Mouse (Mus musculus) intestine, postnatal 0 days (tissue): ENCODE data around the gene Ankmy1. TPM values are rescaled to one million over a fixed set of nuclear protein-coding genes. Genes with fewer than 3 reads are reported as not detected.
A peak's percentile ranks its signal among the peaks of the same experiment; 100 is the strongest.

Experiments used
- ATAC-seq: fragments of 200-750 bp; cut with Nextera tagmentation; 2 replicates; pipeline ENCODE4 v1.8.0; 2017; ENCODE audit warnings: mild to moderate bottlenecking, moderate TSS enrichment, moderate library complexity
- H3K27ac ChIP-seq: fragments of 300-500 bp; sonication (generic); 2 replicates; pipeline ENCODE4 v1.5.1; 2014; ENCODE audit warnings: mild to moderate bottlenecking, low read depth, low read length, moderate library complexity
- H3K27me3 ChIP-seq: fragments of 300-500 bp; sonication (generic); replicated peaks from 2 replicates; pipeline ENCODE4 v1.6.1; 2014; ENCODE audit warnings: low read length, mixed read lengths; ENCODE audit not compliant: control insufficient read depth, insufficient read depth
- H3K36me3 ChIP-seq: fragments of 300-500 bp; sonication (generic); 2 replicates; pipeline ENCODE4 v1.6.1; 2014; ENCODE audit warnings: mild to moderate bottlenecking, moderate library complexity; ENCODE audit not compliant: control insufficient read depth, insufficient read depth
- H3K4me1 ChIP-seq: fragments of 300-500 bp; sonication (generic); replicated peaks from 2 replicates; pipeline ENCODE4 v1.6.1; 2014; ENCODE audit warnings: antibody characterized with exemption, low read length, mixed read lengths; ENCODE audit not compliant: control insufficient read depth, insufficient read depth
- H3K4me2 ChIP-seq: fragments of 300-500 bp; sonication (generic); replicated peaks from 2 replicates; pipeline ENCODE4 v1.6.1; 2014; ENCODE audit warnings: low read depth, mild to moderate bottlenecking, moderate library complexity
- H3K4me3 ChIP-seq: fragments of 300-500 bp; sonication (generic); 2 replicates; pipeline ENCODE4 v1.5.1; 2014; ENCODE audit warnings: low read depth, low read length
- H3K9ac ChIP-seq: fragments of 300-500 bp; sonication (generic); 2 replicates; pipeline ENCODE4 v1.6.1; 2014; ENCODE audit warnings: mild to moderate bottlenecking, low read depth, low read length
- H3K9me3 ChIP-seq: fragments of 300-500 bp; sonication (generic); 2 replicates; pipeline ENCODE4 v1.6.1; 2016; ENCODE audit warnings: mixed run types; ENCODE audit not compliant: control insufficient read depth
- CTCF ChIP-seq: sonication (generic); IDR thresholded peaks from 2 replicates; pipeline ENCODE4 v1.5.1; 2016; ENCODE audit warnings: low read depth, mild to moderate bottlenecking, control low read depth, antibody characterized with exemption, moderate library complexity
- WGBS: fragments of 180-500 bp; shearing (Covaris S2); extraction: QIAGEN DNeasy Blood & Tissue Kit; methylation state at CpG from one replicate; pipeline ENCODE4 v1.1.7; 2014; 5-methylcytosine and 5-hydroxymethylcytosine counted together
- polyA plus RNA-seq: library from polyadenylated mRNA; unstranded; fragments of >200 nt; fragmentation: Nextera tagmentation; extraction: Ambion mirVana; gene quantifications from 2 replicates; pipeline ENCODE4 v1.2.1, GENCODE M21; 2015

The Ankmy1 gene
- polyA plus RNA-seq, 1 experiment from 2014 or later: not detected

- no peak overlapping the region for H3K4me2 ChIP-seq
- no peak overlapping the region for H3K9ac ChIP-seq
- WGBS: 13% methylated on average over 1 of the region's 1 CpGs
- H3K4me3 ChIP-seq: no peak overlapping the region
- H3K27me3 ChIP-seq: no peaks in the 10 kb centered on the region
- H3K27ac ChIP-seq: no peak overlapping the region
- ATAC-seq: no peak
- H3K4me1 ChIP-seq: no peaks in the 10 kb centered on the region; the same call in 1 of the 2 replicates
- no peak for TF ChIP-seq CTCF
- no peaks in the 10 kb centered on the region for H3K36me3 ChIP-seq
- no peaks in the 10 kb centered on the region for H3K9me3 ChIP-seq
These were observed 27.5 kb upstream of the Ankmy1 start for GRCm38 (mm10) chr1:92930171-92930706.

DNA sequence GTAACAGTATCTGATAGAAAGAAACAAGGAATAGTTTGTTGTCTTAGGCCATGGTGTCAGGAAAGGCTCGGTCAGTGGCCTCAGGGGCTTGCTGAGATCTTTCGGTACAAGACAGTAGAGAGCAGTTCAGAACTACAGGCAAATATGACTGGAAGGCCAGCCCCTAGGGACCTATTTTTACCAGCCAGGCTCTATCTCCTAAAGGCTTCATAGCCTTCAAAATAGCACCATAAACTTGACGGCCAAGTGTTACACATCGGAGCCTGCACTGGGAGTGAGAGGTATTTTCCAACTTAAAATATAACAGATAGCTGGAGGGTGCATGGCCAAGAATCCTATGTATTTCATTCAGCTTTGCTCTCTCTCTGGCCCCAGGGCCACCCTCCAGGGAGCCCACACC lies 18.8 kb upstream of the Ankmy1 start:
- no peak for ATAC-seq
- no peaks in the 10 kb centered on the region for H3K27me3 ChIP-seq
- H3K4me1 ChIP-seq: peaks cover 4% of the 10 kb centered on the region; the same call in 1 of the 2 replicates
- peaks cover 42% of the 10 kb centered on the region for H3K36me3 ChIP-seq
- TF ChIP-seq CTCF: no peak
- no peaks in the 10 kb centered on the region for H3K9me3 ChIP-seq
- no peak overlapping the region for H3K4me3 ChIP-seq
- WGBS: 84% methylated on average over 4 of the region's 4 CpGs
- no peak overlapping the region for H3K4me2 ChIP-seq
- peak overlapping the region; percentile 73 for H3K27ac ChIP-seq
- H3K9ac ChIP-seq: no peak overlapping the region

- TF ChIP-seq CTCF: no peak
- H3K4me1 ChIP-seq: peaks cover 4% of the 10 kb centered on the region; the same call in 1 of the 2 replicates
- peak; percentile 94 for ATAC-seq
- H3K36me3 ChIP-seq: peaks cover 50% of the 10 kb centered on the region
- no peaks in the 10 kb centered on the region for H3K27me3 ChIP-seq
- H3K27ac ChIP-seq: peak overlapping the region; percentile 88
- H3K4me2 ChIP-seq: no peak overlapping the region; the same call in none of the 2 replicates
- no peaks in the 10 kb centered on the region for H3K9me3 ChIP-seq
- no peak overlapping the region for H3K4me3 ChIP-seq
- 56% methylated on average over 7 of the region's 7 CpGs for WGBS
- no peak overlapping the region for H3K9ac ChIP-seq
These were observed 17.9 kb upstream of the Ankmy1 start for GRCm38 (mm10) chr1:92920474-92921200.

GRCm38 (mm10) chr1:92919775-92920174 lies 17.1 kb upstream of the Ankmy1 start:
- H3K27me3 ChIP-seq: no peaks in the 10 kb centered on the region
- H3K36me3 ChIP-seq: peaks cover 58% of the 10 kb centered on the region
- H3K4me3 ChIP-seq: no peak overlapping the region
- peak overlapping the region; percentile 88 for H3K27ac ChIP-seq
- H3K9ac ChIP-seq: no peak overlapping the region
- 0 out of 2 replicates have a peak, but pooled peaks have one; percentile 2 for ATAC-seq
- H3K4me1 ChIP-seq: peaks cover 4% of the 10 kb centered on the region; the same call in 1 of the 2 replicates
- WGBS: 53% methylated on average over 12 of the region's 12 CpGs
- no peak for TF ChIP-seq CTCF
- H3K4me2 ChIP-seq: no peak overlapping the region
- H3K9me3 ChIP-seq: no peaks in the 10 kb centered on the region

- Histone ChIP-seq H3K9me3 (no peaks in the 10 kb centered on the region), H3K27me3 (no peaks in the 10 kb centered on the region), H3K9ac (no peak overlapping the region), H3K4me1 (peaks cover 4% of the 10 kb centered on the region; the same call in 1 of the 2 replicates), H3K4me2 (no peak overlapping the region), H3K36me3 (peaks cover 64% of the 10 kb centered on the region), H3K4me3 (no peak overlapping the region), H3K27ac (peak overlapping the region; percentile 88; the same call in 1 of the 2 replicates)
- no peak for TF ChIP-seq CTCF
- 94% methylated on average over 11 of the region's 11 CpGs for whole genome bisulfite sequencing
- ATAC-seq: no peak
These were observed 16.4 kb upstream of the Ankmy1 start for GRCm38 (mm10) chr1:92919151-92919550.

- Histone ChIP-seq H3K4me1 (peaks cover 7% of the 10 kb centered on the region; the same call in 1 of the 2 replicates), H3K9ac (no peak overlapping the region), H3K27ac (no peak overlapping the region), H3K36me3 (peaks cover 69% of the 10 kb centered on the region), H3K4me2 (no peak overlapping the region), H3K9me3 (no peaks in the 10 kb centered on the region), H3K4me3 (no peak overlapping the region), H3K27me3 (no peaks in the 10 kb centered on the region)
- no peak for ATAC-seq
- WGBS: 95% methylated on average over 9 of the region's 9 CpGs
- TF ChIP-seq CTCF: no peak
These were observed 14.0 kb upstream of the Ankmy1 start for GRCm38 (mm10) chr1:92916725-92917124.
